In genomic region chr13:65278383-65279341, GRCm38 (mm10) we compare ENCODE assay signal across 8 mouse cellular contexts. TPM values are rescaled to one million over a fixed set of nuclear protein-coding genes. Genes with fewer than 3 reads are reported as not detected.
DNase-seq lines count a peak whose midpoint lies in the region; ATAC-seq and TF ChIP-seq lines count a peak whose summit lies in the region.

Gene Zfp369, plus strand, starts transcription at chr13:65278814.

- peak; percentile 96 for DNase-seq in MEL (ENCODE audit: low read depth, low spot score)
- DNase-seq in cerebellum, adult 2 months: peak; percentile 95
- DNase-seq in forebrain, postnatal 0 days: peak; percentile 97
- peak; percentile 95 for DNase-seq in heart, postnatal 4 days
- peak; percentile 91 to 96 for DNase-seq in layer of hippocampus, adult 8-10 months (ENCODE audit: low spot score in 2 of 2)
- peak; percentile 90 for DNase-seq in ovary, adult 18-20 months (ENCODE audit: low spot score)
- peak; percentile 94 for DNase-seq in thymus, postnatal 0 days (ENCODE audit: low spot score)

- TF ChIP-seq POLR2A in MEL (IDR thresholded peaks at IDR 0.05; ENCODE audit: control insufficient read depth in 1 of 2, insufficient read depth in 1 of 2, low read depth in 1 of 2, low read length in 2 of 2, poor library complexity in 1 of 2): peak; percentile 45 to 80; a peak in 3 of 4 replicates
- TF ChIP-seq POLR2A in cerebellum, adult 2 months (IDR thresholded peaks at IDR 0.05; ENCODE audit: borderline replicate concordance, insufficient read depth, low read length): peak; percentile 63

- peak; percentile 98 for ATAC-seq in forebrain, postnatal 0 days
- peak; percentile 98 for ATAC-seq in lung, embryonic 15.5 days (ENCODE audit: borderline replicate concordance, extremely low read depth, low FRiP score, low TSS enrichment)

- TF ChIP-seq EP300 in MEL (IDR thresholded peaks at IDR 0.05; ENCODE audit: low read depth in 1 of 2, low read length in 2 of 2): no peak

- peak within 1 kb of the TSS; percentile 75 for H3K27ac ChIP-seq in MEL (ENCODE audit: control insufficient read depth, low read depth, low read length)
- H3K27ac ChIP-seq in cerebellum, adult 2 months (ENCODE audit: insufficient read depth, low read length): peak within 1 kb of the TSS; percentile 94
- H3K27ac ChIP-seq in forebrain, postnatal 0 days (ENCODE audit: low read depth, low read length): peak within 1 kb of the TSS; percentile 92
- peak within 1 kb of the TSS; percentile 84 for H3K27ac ChIP-seq in lung, embryonic 15.5 days

- H3K9me3 ChIP-seq in MEL (replicated peaks; ENCODE audit: insufficient read depth, low read length): no peaks in the 10 kb centered on the region
- H3K9me3 ChIP-seq in forebrain, postnatal 0 days (ENCODE audit: low read length): peaks cover 5% of the 10 kb centered on the region; the same call in 1 of the 2 replicates
- no peaks in the 10 kb centered on the region; the same call in 1 of the 2 replicates for H3K9me3 ChIP-seq in lung, embryonic 15.5 days

- peak within 1 kb of the TSS; percentile 60 for H3K4me2 ChIP-seq in forebrain, postnatal 0 days (ENCODE audit: low read depth)
- H3K4me2 ChIP-seq in lung, embryonic 15.5 days: peak within 1 kb of the TSS; percentile 64

- H3K4me3 ChIP-seq in MEL (ENCODE audit: control insufficient read depth in 1 of 2, insufficient read depth in 1 of 2, low read depth in 2 of 2, low read length in 2 of 2): peak within 1 kb of the TSS; percentile 91 to 95
- peak within 1 kb of the TSS; percentile 99 for H3K4me3 ChIP-seq in cerebellum, adult 2 months (replicated peaks; ENCODE audit: insufficient read depth, low read depth, low read length)
- peak within 1 kb of the TSS; percentile 80 for H3K4me3 ChIP-seq in forebrain, postnatal 0 days (ENCODE audit: low read depth, low read length)
- H3K4me3 ChIP-seq in lung, embryonic 15.5 days: peak within 1 kb of the TSS; percentile 67

- peaks cover 5% of the 10 kb centered on the region for H3K79me2 ChIP-seq in MEL (ENCODE audit: control insufficient read depth, insufficient read depth, low read length, poor library complexity)

- no peak for TF ChIP-seq RAD21 in MEL (IDR thresholded peaks at IDR 0.05; ENCODE audit: low read depth, low read length)

- H3K4me1 ChIP-seq in MEL (ENCODE audit: control insufficient read depth in 1 of 2, insufficient read depth in 2 of 2, low read length in 2 of 2): peaks cover 0 to 5% of the 10 kb centered on the region in 2 experiments; a peak in 1 of 4 replicates
- H3K4me1 ChIP-seq in cerebellum, adult 2 months (ENCODE audit: control insufficient read depth, insufficient read depth, low read length): no peaks in the 10 kb centered on the region
- peaks cover 3% of the 10 kb centered on the region; the same call in 1 of the 2 replicates for H3K4me1 ChIP-seq in forebrain, postnatal 0 days (ENCODE audit: insufficient read depth)
- H3K4me1 ChIP-seq in lung, embryonic 15.5 days: peaks cover 8% of the 10 kb centered on the region; the same call in 1 of the 2 replicates

- H3K9ac ChIP-seq in MEL (ENCODE audit: control insufficient read depth, low read depth, low read length, poor library complexity, severe bottlenecking): peak within 1 kb of the TSS; percentile 82
- peak within 1 kb of the TSS; percentile 81 for H3K9ac ChIP-seq in forebrain, postnatal 0 days
- H3K9ac ChIP-seq in lung, embryonic 15.5 days: peak within 1 kb of the TSS; percentile 59

- WGBS in cerebellum, adult 2 months: under 1% methylated on average over 50 of the region's 50 CpGs
- WGBS in forebrain, postnatal 0 days: 1% methylated on average over 50 of the region's 50 CpGs
- under 1% methylated on average over 50 of the region's 50 CpGs for WGBS in lung, embryonic 15.5 days

- no peaks in the 10 kb centered on the region for H3K27me3 ChIP-seq in MEL (ENCODE audit: control insufficient read depth in 1 of 2, insufficient read depth in 2 of 2, low read length in 2 of 2)
- no peaks in the 10 kb centered on the region for H3K27me3 ChIP-seq in cerebellum, adult 2 months (ENCODE audit: control insufficient read depth, insufficient read depth, low read length)
- H3K27me3 ChIP-seq in forebrain, postnatal 0 days (ENCODE audit: insufficient read depth, low read length): no peaks in the 10 kb centered on the region
- no peaks in the 10 kb centered on the region for H3K27me3 ChIP-seq in lung, embryonic 15.5 days

- no peak; a peak in 1 of 6 replicates for TF ChIP-seq CTCF in MEL (IDR thresholded peaks at IDR 0.05 in 2 of 3, conservative IDR thresholded peaks at IDR 0.05 in 1 of 3; ENCODE audit: control insufficient read depth in 1 of 3, insufficient read depth in 1 of 3, low read depth in 2 of 3, low read length in 3 of 3, poor library complexity in 1 of 3, severe bottlenecking in 1 of 3)
- no peak for TF ChIP-seq CTCF in cerebellum, adult 2 months (IDR thresholded peaks at IDR 0.05; ENCODE audit: borderline replicate concordance, insufficient read depth, low read depth, low read length)
- peak; percentile 52 for TF ChIP-seq CTCF in forebrain, postnatal 0 days (IDR thresholded peaks at IDR 0.05; ENCODE audit: low read depth)

- H3K36me3 ChIP-seq in MEL (ENCODE audit: control insufficient read depth in 1 of 2, insufficient read depth in 2 of 2, low read length in 2 of 2): peaks cover 0 to 9% of the 10 kb centered on the region in 2 experiments; a peak in 2 of 4 replicates
- peaks cover 7% of the 10 kb centered on the region; the same call in 1 of the 2 replicates for H3K36me3 ChIP-seq in forebrain, postnatal 0 days (ENCODE audit: insufficient read depth)
- peaks cover 11% of the 10 kb centered on the region; the same call in 1 of the 2 replicates for H3K36me3 ChIP-seq in lung, embryonic 15.5 days

TF ChIP-seq in MEL, 35 proteins besides CTCF, POLR2A, EP300 and RAD21 (continues in another document):
- TF ChIP-seq GATA1 (IDR thresholded peaks at IDR 0.05; ENCODE audit: low read depth, low read length) (no peak), NELFE (IDR thresholded peaks at IDR 0.05; ENCODE audit: low read depth, low read length) (peak; percentile 74), BHLHE40 (IDR thresholded peaks at IDR 0.05; ENCODE audit: borderline replicate concordance, low read depth, low read length) (no peak), UBTF (IDR thresholded peaks at IDR 0.05; ENCODE audit: borderline replicate concordance, insufficient read depth, low read depth, low read length) (no peak), ETS1 (IDR thresholded peaks at IDR 0.05; ENCODE audit: low read depth, low read length) (peak; percentile 19; the same call in 1 of the 2 replicates), ZC3H11A (IDR thresholded peaks at IDR 0.05; ENCODE audit: low read depth, low read length) (no peak), GABPA (IDR thresholded peaks at IDR 0.05; ENCODE audit: low read depth, low read length) (no peak), ELF1 (IDR thresholded peaks at IDR 0.05; ENCODE audit: low read depth, low read length) (peak; percentile 79), KAT2A (conservative IDR thresholded peaks at IDR 0.05; ENCODE audit: low read depth, low read length) (peak; percentile 91), NRF1 (IDR thresholded peaks at IDR 0.05; ENCODE audit: insufficient read depth, low read depth, low read length, poor library complexity, severe bottlenecking) (no peak), TCF12 (IDR thresholded peaks at IDR 0.05; ENCODE audit: low read depth, low read length) (peak; percentile 55), MYB (IDR thresholded peaks at IDR 0.05; ENCODE audit: low read depth, low read length) (no peak), ZNF384 (IDR thresholded peaks at IDR 0.05; ENCODE audit: low read depth, low read length) (no peak), MAFK (IDR thresholded peaks at IDR 0.05; ENCODE audit: borderline replicate concordance, low read depth, low read length) (no peak), USF1 (IDR thresholded peaks at IDR 0.05; ENCODE audit: low read depth, low read length) (no peak), ZMIZ1 (IDR thresholded peaks at IDR 0.05; ENCODE audit: low read depth, low read length) (0 out of 2 replicates have a peak, but pooled peaks have one; percentile 31), SIN3A (IDR thresholded peaks at IDR 0.05; ENCODE audit: low read length) (peak; percentile 90; the same call in 1 of the 2 replicates), POLR2AphosphoS5 (IDR thresholded peaks at IDR 0.05; ENCODE audit: borderline replicate concordance, low read depth, low read length) (no peak), ZKSCAN1 (IDR thresholded peaks at IDR 0.05; ENCODE audit: low read depth, low read length) (no peak), E2F4 (IDR thresholded peaks at IDR 0.05; ENCODE audit: borderline replicate concordance, low read depth, low read length) (no peak), MXI1 (IDR thresholded peaks at IDR 0.05; ENCODE audit: low read depth, low read length) (peak; percentile 84), MAX (IDR thresholded peaks at IDR 0.05; ENCODE audit: low read length) (peak; percentile 59), TBP (IDR thresholded peaks at IDR 0.05; ENCODE audit: low read depth, low read length) (0 out of 2 replicates have a peak, but pooled peaks have one; percentile 38), HCFC1 (IDR thresholded peaks at IDR 0.05; ENCODE audit: low read depth, low read length) (peak; percentile 99), MEF2A (IDR thresholded peaks at IDR 0.05; ENCODE audit: extremely low read depth, insufficient replicate concordance, low read depth, low read length, poor library complexity, severe bottlenecking) (no peak), SMC3 (IDR thresholded peaks at IDR 0.05; ENCODE audit: low read depth, low read length) (no peak; the same call in 1 of the 2 replicates), USF2 (IDR thresholded peaks at IDR 0.05; ENCODE audit: borderline replicate concordance in 1 of 2, insufficient read depth in 1 of 2, low read depth in 1 of 2, low read length in 2 of 2) (no peak), TAL1 (IDR thresholded peaks at IDR 0.05; ENCODE audit: low read length) (no peak), CHD1 (IDR thresholded peaks at IDR 0.05; ENCODE audit: low read depth, low read length) (no peak; the same call in 1 of the 2 replicates)

RNA-seq across cellular contexts. Expression of gene Zfp369, which starts in this region (rescaled TPM):
- 14.1 and 14.7 TPM in 2 replicates for total RNA-seq in MEL (2012; rRNA removed)
- polyA plus RNA-seq in MEL (2012; ENCODE audit: insufficient read depth in 1 of 2, insufficient read length in 2 of 2, low read depth in 1 of 2, low replicate concordance in 2 of 2, missing spikeins in 1 of 2): 10 to 100 TPM in 1 of 2 experiments, not detected in 1; 15.3 TPM
- polyA plus RNA-seq in cerebellum, adult 2 months (2012; rRNA removed): 39.6 and 40.5 TPM in 2 replicates
- total RNA-seq in forebrain, postnatal 0 days (2014; rRNA removed): 45.3 and 65.3 TPM in 2 replicates
- 6.2 and 9.7 TPM in 2 replicates for polyA plus RNA-seq in forebrain, postnatal 0 days (2015; fragmentation: Nextera tagmentation; extraction: Ambion mirVana)
- 10 to 100 TPM; 30.5 to 32.9 TPM for total RNA-seq in heart, postnatal 4 days (2021)
- total RNA-seq in layer of hippocampus, adult 8-10 months (2022): 10 to 100 TPM; 57.7 to 76.2 (median 66.0) TPM
- 10.1 and 10.4 TPM in 2 replicates for polyA plus RNA-seq in lung, embryonic 15.5 days (2015; fragmentation: Nextera tagmentation; extraction: Ambion mirVana)
- polyA plus RNA-seq in thymus, postnatal 0 days (2015; fragmentation: Nextera tagmentation; extraction: Ambion mirVana): 12.5 and 15.3 TPM in 2 replicates

Comparison
In these comparisons a context has a peak if more than half of its experiments do, and no peak if none do; other contexts are left out.
1. Peak in every context shown above with its lines: DNase-seq, ATAC-seq, H3K4me3 ChIP-seq and H3K27ac ChIP-seq.